21 mouse cellular contexts compared by ENCODE assay signal in the genomic region with DNA sequence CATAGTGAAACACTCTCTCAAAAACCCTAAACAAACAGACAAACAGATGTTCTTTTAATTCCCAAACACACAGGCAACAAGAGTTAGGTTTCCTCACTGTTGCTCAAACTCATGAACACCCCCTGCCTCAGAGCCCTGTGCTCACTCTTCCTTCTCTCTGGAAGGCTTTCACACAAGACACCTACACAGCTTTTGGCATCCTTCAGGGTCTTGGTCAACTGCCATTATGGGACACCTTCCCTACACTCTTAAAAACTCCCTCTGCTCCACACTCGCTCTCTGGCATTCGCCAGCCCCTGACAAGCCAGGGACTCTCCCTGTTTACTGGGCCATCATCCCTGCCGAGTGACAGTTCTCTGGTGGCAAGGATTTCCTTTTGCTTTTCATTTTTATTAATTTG. TPM values are rescaled to one million over a fixed set of nuclear protein-coding genes. Genes with fewer than 3 reads are reported as not detected.
"Had no signal": no experiment of that assay in that cellular context is flagged by ENCODE, and none has a peak within 500 bp of the region (broad histone marks: within the 10 kb centered on the region; RNA-seq: fewer than 3 reads in every experiment).

No protein-coding gene starts in this region.

- H3K4me3 ChIP-seq: lung, embryonic 15.5 days; midbrain, embryonic 12.5 days; neural tube, embryonic 12.5 days; stomach, embryonic 15.5 days had no signal

- H3K9ac ChIP-seq: liver, postnatal 0 days; lung, embryonic 15.5 days; midbrain, embryonic 12.5 days; neural tube, embryonic 12.5 days; stomach, embryonic 15.5 days had no signal

- H3K27ac ChIP-seq: lung, embryonic 15.5 days; midbrain, embryonic 12.5 days; neural tube, embryonic 12.5 days; stomach, embryonic 15.5 days; stomach, postnatal 0 days had no signal

- H3K4me2 ChIP-seq: lung, embryonic 15.5 days; midbrain, embryonic 12.5 days; neural tube, embryonic 12.5 days; stomach, embryonic 15.5 days had no signal

- ATAC-seq: liver, postnatal 0 days; lung, postnatal 0 days had no signal

- H3K27me3 ChIP-seq: lung, embryonic 15.5 days; megakaryocyte, embryonic 14.5 days; neural tube, embryonic 12.5 days; stomach, embryonic 15.5 days had no signal

- H3K36me3 ChIP-seq: lung, embryonic 15.5 days; midbrain, embryonic 12.5 days; neural tube, embryonic 12.5 days; stomach, embryonic 15.5 days had no signal

- DNase-seq: liver, postnatal 0 days; lung, adult 2 months; lung, postnatal 14 days; lung, postnatal 36 days; midbrain, embryonic 14.5 days; right cerebral cortex, postnatal 14 days; thymus, adult 2 months; thymus, postnatal 25 days; thymus, postnatal 4 days had no signal

- H3K9me3 ChIP-seq: lung, embryonic 15.5 days; megakaryocyte, embryonic 14.5 days; midbrain, embryonic 12.5 days; neural tube, embryonic 12.5 days; stomach, embryonic 15.5 days had no signal

RNA-seq across cellular contexts. Expression of gene 4930404H24Rik, which starts 21.4 kb away (rescaled TPM):
- polyA plus RNA-seq: liver, postnatal 0 days; lung, adult 2 months; lung, embryonic 15.5 days; lung, postnatal 0 days; macrophage; midbrain, embryonic 12.5 days; midbrain, embryonic 14.5 days; midbrain, postnatal 0 days; neural tube, embryonic 12.5 days; neural tube, embryonic 14.5 days; spleen, adult 2 months; stomach, embryonic 15.5 days; stomach, postnatal 0 days; thymus, adult 2 months; urinary bladder, adult 2 months had no signal
